Mouse (Mus musculus) limb, embryonic 15.5 days (tissue): ENCODE measurements around the gene Cbx5. TPM values are rescaled to one million over a fixed set of nuclear protein-coding genes. Genes with fewer than 3 reads are reported as not detected.

Experiments used
- ATAC-seq: fragments of 200-750 bp; cut with Nextera tagmentation; 2 replicates; pipeline ENCODE4 v1.8.0; 2017; ENCODE audit warnings: low read depth, moderate TSS enrichment; ENCODE audit not compliant: insufficient number of reproducible peaks, low FRiP score, low TSS enrichment
- H3K27ac ChIP-seq: fragments of 300-500 bp; sonication (generic); 2 replicates; pipeline ENCODE4 v1.5.1; 2015; ENCODE audit warnings: moderate library complexity, mild to moderate bottlenecking, inconsistent platforms
- H3K27me3 ChIP-seq: fragments of 300-500 bp; sonication (generic); 2 replicates; pipeline ENCODE4 v1.6.1; 2015; ENCODE audit warnings: inconsistent platforms
- H3K36me3 ChIP-seq: fragments of 300-500 bp; sonication (generic); 2 replicates; pipeline ENCODE4 v1.6.1; 2015; ENCODE audit warnings: inconsistent platforms
- H3K4me1 ChIP-seq: fragments of 300-500 bp; sonication (generic); 2 replicates; pipeline ENCODE4 v1.6.1; 2015; ENCODE audit warnings: inconsistent platforms
- H3K4me2 ChIP-seq: fragments of 300-500 bp; sonication (generic); 2 replicates; pipeline ENCODE4 v1.6.1; 2015; ENCODE audit warnings: mild to moderate bottlenecking, inconsistent platforms
- H3K4me3 ChIP-seq: fragments of 300-500 bp; sonication (generic); 2 replicates; pipeline ENCODE4 v1.5.1; 2015; ENCODE audit warnings: mild to moderate bottlenecking, inconsistent platforms
- H3K9ac ChIP-seq: fragments of 300-500 bp; sonication (generic); 2 replicates; pipeline ENCODE4 v1.6.1; 2015; ENCODE audit warnings: inconsistent platforms
- H3K9me3 ChIP-seq: fragments of 300-500 bp; sonication (generic); 2 replicates; pipeline ENCODE4 v1.6.1; 2016; ENCODE audit warnings: inconsistent platforms
- WGBS: fragments of 180-500 bp; shearing (Covaris S2); methylation state at CpG from one replicate; pipeline ENCODE4 v1.1.7; 2015; 5-methylcytosine and 5-hydroxymethylcytosine counted together
- polyA plus RNA-seq: library from polyadenylated mRNA; unstranded; fragments of >200 nt; fragmentation: Nextera tagmentation; extraction: Ambion mirVana; gene quantifications from 2 replicates; pipeline ENCODE4 v1.2.1, GENCODE M21; 2015

Cbx5 gene
- polyA plus RNA-seq, 1 experiment from 2014 or later, result 98.4 TPM

GRCm38 (mm10) chr15:103228904-103229303 is 10.7 kb downstream of the Cbx5 start:
- ATAC-seq, result no peak
- 0 out of 2 replicates have a peak, but pooled peaks cover 5% of the 10 kb centered on the region for H3K36me3 ChIP-seq
- H3K9me3 ChIP-seq, result no peaks in the 10 kb centered on the region
- H3K4me2 ChIP-seq, result no peak overlapping the region
- H3K4me1 ChIP-seq, result peaks cover 9% of the 10 kb centered on the region; the same call in 1 of the 2 replicates
- H3K4me3 ChIP-seq, result no peak overlapping the region
- H3K27ac ChIP-seq, result 0 out of 2 replicates have a peak overlapping the region, but pooled peaks have one; percentile 33
- H3K9ac ChIP-seq, result no peak overlapping the region
- 56% methylated on average over 2 of the region's 2 CpGs for WGBS
- no peaks in the 10 kb centered on the region for H3K27me3 ChIP-seq

DNA sequence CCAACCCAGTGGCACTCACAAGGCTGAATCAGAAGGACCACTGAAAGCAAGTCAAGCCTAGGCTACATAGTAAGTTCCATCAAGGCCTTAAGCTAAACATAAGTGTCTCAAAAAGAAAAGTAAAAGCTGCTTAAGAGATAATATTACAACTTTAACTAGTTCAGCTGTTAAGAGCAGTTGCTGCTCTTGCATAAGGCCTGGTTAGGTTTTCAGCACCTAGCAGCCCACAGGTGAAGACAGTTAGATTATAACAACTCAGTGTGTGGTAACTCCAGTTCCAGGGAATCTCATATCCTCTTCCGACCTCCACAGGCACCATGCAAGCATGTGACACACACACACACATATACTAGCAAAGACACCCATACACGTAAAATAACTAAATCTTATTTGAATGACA is 12.0 kb downstream of the Cbx5 start:
- WGBS, result 80% methylated on average over 2 of the region's 2 CpGs

GRCm38 (mm10) chr15:103227022-103227421 is 12.6 kb downstream of the Cbx5 start:
- Histone ChIP-seq H3K36me3 (0 out of 2 replicates have a peak, but pooled peaks cover 3% of the 10 kb centered on the region), H3K9me3 (no peaks in the 10 kb centered on the region), H3K4me3 (no peak overlapping the region), H3K4me2 (no peak overlapping the region), H3K9ac (no peak overlapping the region), H3K4me1 (peaks cover 13% of the 10 kb centered on the region; the same call in 1 of the 2 replicates), H3K27ac (no peak overlapping the region), H3K27me3 (no peaks in the 10 kb centered on the region)
- ATAC-seq, result no peak
- WGBS, result 82% methylated on average over 3 of the region's 3 CpGs

More for the DNA sequence above, 12.0 kb downstream of the Cbx5 start:
- 0 out of 2 replicates have a peak, but pooled peaks cover 3% of the 10 kb centered on the region for H3K36me3 ChIP-seq
- no peaks in the 10 kb centered on the region for H3K27me3 ChIP-seq
- no peak for ATAC-seq
- no peaks in the 10 kb centered on the region for H3K9me3 ChIP-seq
- H3K4me2 ChIP-seq, result no peak overlapping the region
- no peak overlapping the region for H3K4me3 ChIP-seq
- H3K9ac ChIP-seq, result no peak overlapping the region
- H3K27ac ChIP-seq, result no peak overlapping the region
- H3K4me1 ChIP-seq, result peaks cover 13% of the 10 kb centered on the region; the same call in 1 of the 2 replicates

DNA sequence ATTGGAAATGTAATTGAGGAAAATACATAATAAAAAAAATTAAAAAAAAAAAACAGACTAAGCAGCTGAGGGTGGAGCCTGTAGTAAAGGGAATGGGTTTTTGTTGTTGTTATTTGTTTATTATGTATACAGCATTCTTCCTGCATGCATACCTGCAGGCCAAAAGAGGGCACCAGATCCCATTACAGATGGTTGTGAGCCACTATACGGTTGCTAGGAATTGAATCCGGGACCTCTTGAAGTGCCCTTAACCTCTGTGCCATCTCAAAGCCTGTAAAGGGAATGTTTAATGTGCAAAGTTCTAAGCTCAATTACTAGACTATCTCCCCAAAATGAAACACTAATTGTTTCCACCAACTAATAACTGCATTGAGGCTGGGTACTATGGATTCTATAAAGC is 15.5 kb downstream of the Cbx5 start:
- H3K9ac ChIP-seq, result no peak overlapping the region
- H3K4me1 ChIP-seq, result 0 out of 2 replicates have a peak, but pooled peaks cover 11% of the 10 kb centered on the region
- H3K36me3 ChIP-seq, result no peaks in the 10 kb centered on the region
- no peak overlapping the region for H3K27ac ChIP-seq
- H3K9me3 ChIP-seq, result no peaks in the 10 kb centered on the region
- H3K4me2 ChIP-seq, result no peak overlapping the region
- no peaks in the 10 kb centered on the region for H3K27me3 ChIP-seq
- no peak overlapping the region for H3K4me3 ChIP-seq
- ATAC-seq, result no peak
- 77% methylated on average over 2 of the region's 2 CpGs for WGBS

DNA sequence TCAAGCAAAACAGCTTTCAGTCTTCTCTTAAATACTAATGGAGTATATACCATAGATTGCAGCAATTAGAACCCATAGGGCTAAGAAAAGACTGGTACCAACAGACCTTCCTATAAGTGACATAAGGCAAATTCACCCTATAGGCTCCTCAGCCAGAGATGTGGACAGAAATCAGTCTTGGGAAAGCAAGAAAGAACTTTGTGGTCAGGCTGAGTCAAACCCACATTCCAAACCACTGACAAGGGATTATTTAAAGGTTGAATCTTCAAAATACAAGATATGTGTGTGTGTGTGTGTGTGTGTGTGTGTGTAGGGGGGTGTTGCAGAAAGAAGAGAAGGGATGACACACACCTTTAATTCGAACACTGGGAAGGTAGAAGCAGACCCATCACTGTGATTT is 18.2 kb downstream of the Cbx5 start:
- no peak overlapping the region for H3K4me2 ChIP-seq
- WGBS, result 69% methylated on average over 1 of the region's 1 CpGs
- H3K4me3 ChIP-seq, result no peak overlapping the region
- no peak overlapping the region for H3K27ac ChIP-seq
- H3K9me3 ChIP-seq, result no peaks in the 10 kb centered on the region
- no peak for ATAC-seq
- H3K4me1 ChIP-seq, result 0 out of 2 replicates have a peak, but pooled peaks cover 11% of the 10 kb centered on the region
- no peaks in the 10 kb centered on the region for H3K36me3 ChIP-seq
- no peak overlapping the region for H3K9ac ChIP-seq
- H3K27me3 ChIP-seq, result no peaks in the 10 kb centered on the region

- no peak for ATAC-seq
- H3K4me1 ChIP-seq, result peaks cover 17% of the 10 kb centered on the region
- 47% methylated on average over 3 of the region's 3 CpGs for WGBS
Measured at GRCm38 (mm10) chr15:103220785-103221184, 18.8 kb downstream of the Cbx5 start.

GRCm38 (mm10) chr15:103216052-103216451 is 23.6 kb downstream of the Cbx5 start:
- H3K4me3 ChIP-seq, result no peak overlapping the region
- no peak for ATAC-seq
- peak overlapping the region; percentile 91 for H3K27ac ChIP-seq
- peak overlapping the region; percentile 52 for H3K4me2 ChIP-seq
- peaks cover 19% of the 10 kb centered on the region for H3K36me3 ChIP-seq
- H3K4me1 ChIP-seq, result peaks cover 22% of the 10 kb centered on the region
- no peaks in the 10 kb centered on the region for H3K9me3 ChIP-seq
- 22% methylated on average over 2 of the region's 2 CpGs for WGBS
- H3K27me3 ChIP-seq, result no peaks in the 10 kb centered on the region
- H3K9ac ChIP-seq, result no peak overlapping the region

More at GRCm38 (mm10) chr15:103220785-103221184, 18.8 kb downstream of the Cbx5 start:
- no peaks in the 10 kb centered on the region for H3K27me3 ChIP-seq
- no peak overlapping the region for H3K4me2 ChIP-seq
- H3K4me3 ChIP-seq, result no peak overlapping the region
- H3K36me3 ChIP-seq, result no peaks in the 10 kb centered on the region
- H3K9ac ChIP-seq, result no peak overlapping the region
- H3K27ac ChIP-seq, result no peak overlapping the region
- no peaks in the 10 kb centered on the region for H3K9me3 ChIP-seq

DNA sequence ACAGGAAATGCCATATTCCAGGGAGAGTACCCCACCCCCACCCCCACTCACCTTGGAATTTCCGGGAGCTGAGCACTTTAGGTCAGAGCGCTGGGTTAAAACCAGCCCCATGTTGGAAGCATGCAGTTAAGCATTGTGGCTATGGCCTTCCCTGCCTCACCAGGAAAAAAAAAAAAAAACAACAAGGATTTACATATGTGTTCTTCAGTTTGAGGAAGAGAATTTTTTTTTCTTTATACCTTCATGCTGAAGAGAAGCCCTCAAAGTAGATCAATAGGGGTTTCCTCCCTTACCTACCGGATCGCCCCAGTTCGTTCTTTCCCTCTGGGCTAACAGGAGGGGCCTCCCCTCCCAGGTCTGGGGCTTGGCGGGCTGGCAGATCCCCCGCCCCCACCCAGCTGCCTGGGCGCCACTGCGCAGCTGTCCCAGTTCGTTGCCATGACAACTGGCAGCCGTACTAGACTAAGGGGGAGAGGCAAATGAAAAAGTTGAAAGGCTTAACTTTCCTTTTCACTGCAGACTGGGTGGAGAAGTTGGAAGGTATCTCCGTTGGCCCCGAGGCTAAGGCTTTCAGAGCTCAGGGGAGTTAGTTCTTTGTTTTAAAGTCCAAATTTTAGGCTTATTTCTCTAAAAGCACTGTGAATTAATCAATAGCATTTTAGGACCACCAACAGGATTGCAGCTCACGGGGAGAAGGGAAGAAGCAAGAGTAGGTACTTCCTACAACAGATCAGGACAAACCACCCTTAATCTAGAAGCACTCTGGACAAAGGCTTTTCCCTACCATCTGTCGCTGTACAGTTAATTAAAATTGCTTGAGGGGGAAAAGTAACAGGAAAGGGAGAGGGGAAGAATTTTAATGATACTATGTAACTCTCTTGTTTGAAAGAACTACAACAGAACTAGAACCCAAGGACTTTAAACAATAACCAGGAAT is 24.4 kb downstream of the Cbx5 start:
- H3K9ac ChIP-seq, result peak overlapping the region; percentile 20; the same call in 1 of the 2 replicates
- H3K27me3 ChIP-seq, result no peaks in the 10 kb centered on the region
- H3K4me1 ChIP-seq, result peaks cover 19% of the 10 kb centered on the region
- peaks cover 27% of the 10 kb centered on the region for H3K36me3 ChIP-seq
- H3K4me2 ChIP-seq, result peak overlapping the region; percentile 52
- WGBS, result under 1% methylated on average over 15 of the region's 15 CpGs
- H3K4me3 ChIP-seq, result peak overlapping the region; percentile 44
- ATAC-seq, result peak; percentile 96
- no peaks in the 10 kb centered on the region for H3K9me3 ChIP-seq
- peak overlapping the region; percentile 91 for H3K27ac ChIP-seq

DNA sequence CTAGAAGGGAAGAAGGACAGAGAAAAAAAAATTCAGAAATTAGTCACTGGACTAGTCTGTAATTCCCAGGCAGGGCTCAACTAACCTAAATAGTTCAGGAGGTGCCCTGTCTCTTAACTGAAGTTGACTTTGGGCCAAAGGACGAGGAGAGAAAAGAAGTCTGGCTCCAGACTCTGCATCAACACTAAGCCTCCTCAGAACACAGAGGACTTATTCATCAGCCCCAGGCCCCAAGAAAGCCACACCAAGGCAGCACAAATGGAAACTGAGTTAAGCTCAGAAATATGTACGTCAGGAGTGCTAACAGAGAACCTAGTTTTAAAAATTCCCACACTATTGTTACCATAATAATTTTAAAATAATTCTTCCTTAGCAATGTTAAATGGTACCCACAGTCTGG is 25.5 kb downstream of the Cbx5 start:
- ATAC-seq, result no peak
- H3K4me2 ChIP-seq, result peak overlapping the region; percentile 35
- 14% methylated on average over 2 of the region's 2 CpGs for WGBS
- H3K27me3 ChIP-seq, result no peaks in the 10 kb centered on the region
- H3K4me3 ChIP-seq, result peak overlapping the region; percentile 19
- no peaks in the 10 kb centered on the region for H3K9me3 ChIP-seq
- H3K36me3 ChIP-seq, result peaks cover 35% of the 10 kb centered on the region
- H3K27ac ChIP-seq, result peak overlapping the region; percentile 79
- peaks cover 19% of the 10 kb centered on the region for H3K4me1 ChIP-seq
- no peak overlapping the region for H3K9ac ChIP-seq

DNA sequence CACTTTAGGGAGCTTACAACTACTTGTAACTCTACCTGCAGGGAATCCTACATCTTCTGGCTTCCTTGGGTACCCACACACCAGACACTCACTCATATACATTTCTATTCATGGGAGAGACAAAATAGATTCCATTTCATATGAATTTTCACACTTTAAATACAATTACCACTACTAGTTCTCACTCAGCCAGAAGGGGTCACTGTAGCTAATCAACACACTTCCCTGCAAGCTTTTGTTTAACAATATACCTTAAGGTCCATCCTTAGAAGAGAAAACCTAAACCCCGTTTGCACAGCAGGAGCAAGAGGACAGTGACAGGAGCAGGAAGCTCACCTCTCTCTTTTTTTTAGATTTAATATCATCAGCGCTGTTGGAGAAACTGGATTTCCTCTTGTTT is 34.5 kb downstream of the Cbx5 start:
- peaks cover 5% of the 10 kb centered on the region; the same call in 1 of the 2 replicates for H3K4me1 ChIP-seq
- no peak overlapping the region for H3K4me2 ChIP-seq
- no peak overlapping the region for H3K4me3 ChIP-seq
- no peaks in the 10 kb centered on the region for H3K9me3 ChIP-seq
- H3K36me3 ChIP-seq, result peaks cover 59% of the 10 kb centered on the region
- no peaks in the 10 kb centered on the region for H3K27me3 ChIP-seq
- no peak overlapping the region for H3K9ac ChIP-seq
- WGBS, result 63% methylated on average over 2 of the region's 2 CpGs
- ATAC-seq, result no peak
- no peak overlapping the region for H3K27ac ChIP-seq

DNA sequence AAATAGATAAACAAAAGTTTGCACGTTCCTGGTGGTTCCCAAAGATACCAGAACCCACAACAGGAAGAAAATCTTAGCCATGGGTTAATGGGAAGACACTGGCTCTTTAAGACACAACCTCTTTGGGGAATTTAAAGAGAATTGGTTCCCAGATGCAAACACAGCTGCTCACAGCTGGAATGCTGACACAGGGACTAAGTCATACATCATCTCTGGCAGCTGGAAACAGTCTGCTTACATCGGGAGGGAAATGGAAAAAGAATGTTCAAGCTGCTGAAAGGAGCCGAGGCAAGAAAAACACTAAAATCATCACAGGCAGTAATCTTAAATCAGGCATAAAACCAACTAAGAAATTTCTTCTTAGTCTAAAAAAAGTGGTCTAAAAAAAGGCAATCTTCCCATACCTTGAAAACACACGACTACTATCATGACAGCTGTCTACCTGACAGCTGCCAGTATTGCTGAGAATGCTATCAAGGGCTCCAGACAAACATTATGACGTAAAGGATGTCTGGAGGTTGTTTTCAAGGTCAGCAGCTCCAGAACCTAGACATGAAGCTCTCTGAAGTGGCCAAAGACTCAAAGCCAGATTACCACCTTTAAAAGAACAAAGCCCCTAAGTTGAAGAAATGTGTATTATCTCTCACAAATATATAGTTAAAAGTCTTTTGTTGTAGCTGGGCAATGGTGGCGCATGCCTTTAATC is 37.4 kb downstream of the Cbx5 start:
- WGBS, result 38% methylated on average over 6 of the region's 6 CpGs
- H3K4me1 ChIP-seq, result peaks cover 5% of the 10 kb centered on the region; the same call in 1 of the 2 replicates
- no peaks in the 10 kb centered on the region for H3K9me3 ChIP-seq
- H3K36me3 ChIP-seq, result peaks cover 63% of the 10 kb centered on the region
- peak overlapping the region; percentile 52 for H3K27ac ChIP-seq
- no peaks in the 10 kb centered on the region for H3K27me3 ChIP-seq
- ATAC-seq, result no peak
- H3K4me3 ChIP-seq, result no peak overlapping the region
- H3K9ac ChIP-seq, result no peak overlapping the region
- no peak overlapping the region for H3K4me2 ChIP-seq
